Mouse (Mus musculus): ENCODE data around the gene Ergic1. TPM values are rescaled to one million over a fixed set of nuclear protein-coding genes. Genes with fewer than 3 reads are reported as not detected.

Gene Ergic1
- total and polyA plus RNA-seq, 3 experiments, result 53.6 to 64.4 (median 59.4) TPM

DNA sequence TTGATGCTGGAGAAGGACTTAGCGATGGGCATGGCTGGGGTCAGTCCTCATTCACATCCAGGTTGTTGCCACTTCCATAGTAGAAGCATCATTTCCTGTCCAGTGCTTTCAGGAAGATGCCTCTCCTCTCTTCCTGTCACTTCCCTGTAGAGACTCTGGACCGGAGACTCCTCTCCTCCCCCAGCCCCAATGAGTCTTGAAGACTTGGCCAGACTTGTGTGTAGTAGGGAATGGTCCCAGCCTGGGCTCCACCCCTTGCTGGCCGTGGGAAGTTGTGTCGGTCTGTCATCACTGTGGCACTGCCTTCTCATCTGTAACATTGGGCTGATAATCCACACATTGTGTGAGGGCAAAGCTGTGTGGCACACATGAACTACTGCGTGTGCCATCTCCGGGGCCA lies 22.3 kb downstream of the Ergic1 start:
- WGBS, result 44% methylated on average over 6 of the region's 6 CpGs
- Histone ChIP-seq H3K79me2 (replicated peaks; ENCODE audit: control insufficient read depth, insufficient read depth, low read length) (no peaks in the 10 kb centered on the region), H3K4me3 (no peak overlapping the region), H3K4me1 (ENCODE audit: control insufficient read depth, insufficient read depth, low read length) (peaks cover 49% of the 10 kb centered on the region), H3K27me3 (ENCODE audit: control insufficient read depth, insufficient read depth, low read length) (no peaks in the 10 kb centered on the region), H3K27ac (peak overlapping the region; percentile 97), H3K9ac (ENCODE audit: low read depth, low read length) (no peak overlapping the region), H3K36me3 (ENCODE audit: control insufficient read depth, insufficient read depth, low read length) (peaks cover 4% of the 10 kb centered on the region; the same call in 1 of the 2 replicates)
- intact Hi-C loops (cut with DNase I), result loop anchor here (1.0 to 5.0 kb wide), 5 partner anchors 12 to 118 kb away; no protein-coding TSS in a partner anchor
- DNase-seq, result no peak
- TF ChIP-seq CTCF (IDR thresholded peaks at IDR 0.05) (no peak), EP300 (IDR thresholded peaks at IDR 0.05; ENCODE audit: insufficient read depth, low read depth, low read length) (no peak), POLR2A (IDR thresholded peaks at IDR 0.05; ENCODE audit: insufficient read depth, low read depth, low read length) (no peak)

- peak overlapping the region; percentile 5 for H3K4me3 ChIP-seq
- peaks cover 4% of the 10 kb centered on the region; the same call in 1 of the 2 replicates for H3K36me3 ChIP-seq (ENCODE audit: control insufficient read depth, insufficient read depth, low read length)
- DNase-seq, result no peak
- peaks cover 46% of the 10 kb centered on the region for H3K4me1 ChIP-seq (ENCODE audit: control insufficient read depth, insufficient read depth, low read length)
- no peaks in the 10 kb centered on the region for H3K27me3 ChIP-seq (ENCODE audit: control insufficient read depth, insufficient read depth, low read length)
- H3K27ac ChIP-seq, result peak overlapping the region; percentile 97
- H3K9ac ChIP-seq (ENCODE audit: low read depth, low read length), result peak overlapping the region; percentile 2; the same call in 1 of the 2 replicates
- WGBS, result 24% methylated on average over 4 of the region's 4 CpGs
- intact Hi-C loops (cut with DNase I), result loop anchor here (1.0 to 5.0 kb wide), 4 partner anchors 11 to 119 kb away; no protein-coding TSS in a partner anchor
- no peaks in the 10 kb centered on the region for H3K79me2 ChIP-seq (replicated peaks; ENCODE audit: control insufficient read depth, insufficient read depth, low read length)
- TF ChIP-seq EP300 (IDR thresholded peaks at IDR 0.05; ENCODE audit: insufficient read depth, low read depth, low read length) (no peak), POLR2A (IDR thresholded peaks at IDR 0.05; ENCODE audit: insufficient read depth, low read depth, low read length) (no peak), CTCF (IDR thresholded peaks at IDR 0.05) (no peak)
These were observed 22.8 kb downstream of the Ergic1 start for GRCm38 (mm10) chr17:26584063-26584462.

DNA sequence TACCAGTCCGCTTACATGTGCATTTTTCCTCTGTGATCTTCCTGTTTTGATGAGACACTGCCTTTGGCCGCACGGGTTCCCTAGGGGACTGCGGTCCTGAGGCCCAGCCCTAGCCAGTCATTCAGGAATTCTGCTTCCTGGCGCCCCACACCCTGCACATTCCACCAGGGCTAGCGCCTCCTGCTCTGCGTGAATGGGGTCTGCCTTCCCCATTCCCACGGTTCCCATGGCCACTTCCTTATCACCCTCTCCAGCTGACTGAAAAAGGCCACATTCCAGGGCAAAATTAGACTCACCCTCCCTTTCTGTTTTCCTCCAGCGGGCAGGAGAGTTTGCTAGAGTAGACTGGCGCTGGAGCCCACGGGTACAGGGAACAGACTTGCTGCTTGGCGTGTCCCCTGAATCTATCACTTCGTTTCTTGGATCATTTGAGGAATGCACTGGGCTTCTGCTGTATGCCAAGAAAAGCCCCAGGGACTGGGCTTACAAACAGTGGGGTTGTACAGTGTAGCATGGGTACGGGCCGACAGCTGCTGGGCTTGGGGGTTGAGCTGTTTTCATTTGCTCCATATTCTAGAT lies 23.4 kb downstream of the Ergic1 start:
- peak; percentile 86 to 93 for DNase-seq
- intact Hi-C loops (cut with DNase I), result loop anchor here (1.0 to 5.0 kb wide), 4 partner anchors 11 to 119 kb away; no protein-coding TSS in a partner anchor
- TF ChIP-seq POLR2A (IDR thresholded peaks at IDR 0.05; ENCODE audit: insufficient read depth, low read depth, low read length) (peak; percentile 54), EP300 (IDR thresholded peaks at IDR 0.05; ENCODE audit: insufficient read depth, low read depth, low read length) (peak; percentile 90), CTCF (IDR thresholded peaks at IDR 0.05) (peak; percentile 29)
- peaks cover 4% of the 10 kb centered on the region; the same call in 1 of the 2 replicates for H3K36me3 ChIP-seq (ENCODE audit: control insufficient read depth, insufficient read depth, low read length)
- peak overlapping the region; percentile 60 for H3K9ac ChIP-seq (ENCODE audit: low read depth, low read length)
- H3K4me1 ChIP-seq (ENCODE audit: control insufficient read depth, insufficient read depth, low read length), result peaks cover 41% of the 10 kb centered on the region
- H3K79me2 ChIP-seq (replicated peaks; ENCODE audit: control insufficient read depth, insufficient read depth, low read length), result no peaks in the 10 kb centered on the region
- no peaks in the 10 kb centered on the region for H3K27me3 ChIP-seq (ENCODE audit: control insufficient read depth, insufficient read depth, low read length)
- H3K27ac ChIP-seq, result peak overlapping the region; percentile 97
- peak overlapping the region; percentile 8 for H3K4me3 ChIP-seq
- 6% methylated on average over 15 of the region's 15 CpGs for WGBS

DNA sequence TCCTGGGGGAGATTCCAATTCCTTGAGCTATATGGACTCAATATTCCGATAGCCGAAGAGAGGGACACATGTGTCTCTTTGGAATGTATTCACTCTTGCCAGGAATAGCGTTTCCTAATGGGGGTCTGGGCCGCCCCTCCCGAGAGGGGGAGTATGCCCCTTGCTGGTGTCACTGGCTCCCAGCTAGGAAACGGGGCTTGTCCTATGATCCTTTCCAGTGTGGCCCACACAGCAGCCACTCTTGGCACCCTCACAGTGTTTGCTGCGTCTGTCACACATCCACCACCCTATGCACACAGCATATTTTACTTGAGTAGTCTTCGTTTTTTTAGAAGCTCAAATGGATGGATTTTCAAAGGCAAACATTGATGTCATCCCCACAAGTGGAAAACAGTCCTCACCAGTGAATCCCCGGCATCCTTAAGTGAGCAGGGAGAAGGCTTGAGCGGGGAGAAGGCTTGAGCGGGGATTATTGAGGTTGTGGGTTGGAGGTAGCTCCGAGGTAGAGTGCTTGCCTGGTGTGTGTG lies 26.7 kb downstream of the Ergic1 start:
- TF ChIP-seq CTCF (IDR thresholded peaks at IDR 0.05) (no peak), POLR2A (IDR thresholded peaks at IDR 0.05; ENCODE audit: insufficient read depth, low read depth, low read length) (no peak), EP300 (IDR thresholded peaks at IDR 0.05; ENCODE audit: insufficient read depth, low read depth, low read length) (no peak)
- Histone ChIP-seq H3K4me3 (no peak overlapping the region), H3K9ac (ENCODE audit: low read depth, low read length) (no peak overlapping the region), H3K79me2 (replicated peaks; ENCODE audit: control insufficient read depth, insufficient read depth, low read length) (no peaks in the 10 kb centered on the region), H3K4me1 (ENCODE audit: control insufficient read depth, insufficient read depth, low read length) (peaks cover 27% of the 10 kb centered on the region), H3K36me3 (ENCODE audit: control insufficient read depth, insufficient read depth, low read length) (peaks cover 4% of the 10 kb centered on the region; the same call in 1 of the 2 replicates), H3K27ac (no peak overlapping the region), H3K27me3 (ENCODE audit: control insufficient read depth, insufficient read depth, low read length) (no peaks in the 10 kb centered on the region)
- no peak for DNase-seq
- WGBS, result 83% methylated on average over 12 of the region's 12 CpGs
- intact Hi-C loops (cut with DNase I), result no loop called here

DNA sequence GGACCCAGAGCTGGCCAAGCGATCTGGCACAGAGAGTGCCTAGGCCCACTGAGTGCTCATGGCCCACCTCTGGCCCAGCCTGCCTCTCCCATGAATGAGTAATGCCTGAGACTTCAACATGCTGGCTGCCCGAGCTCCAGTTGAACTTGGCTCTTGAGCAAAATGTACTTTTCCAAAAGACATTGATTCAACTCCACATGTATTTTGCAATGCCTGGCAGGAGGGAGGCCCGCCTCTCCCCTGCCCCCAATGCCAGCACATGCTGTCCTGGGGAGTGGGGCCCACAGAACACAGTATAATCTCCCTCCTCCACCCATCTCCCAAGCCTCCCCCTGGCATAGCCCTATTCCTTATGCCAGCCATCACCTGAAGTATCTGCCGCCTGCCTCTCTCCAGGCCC lies 31.2 kb downstream of the Ergic1 start:
- Histone ChIP-seq H3K79me2 (replicated peaks; ENCODE audit: control insufficient read depth, insufficient read depth, low read length) (no peaks in the 10 kb centered on the region), H3K27me3 (ENCODE audit: control insufficient read depth, insufficient read depth, low read length) (no peaks in the 10 kb centered on the region), H3K4me3 (no peak overlapping the region), H3K4me1 (ENCODE audit: control insufficient read depth, insufficient read depth, low read length) (peaks cover 28% of the 10 kb centered on the region), H3K36me3 (ENCODE audit: control insufficient read depth, insufficient read depth, low read length) (peaks cover 6% of the 10 kb centered on the region; the same call in 1 of the 2 replicates), H3K9ac (ENCODE audit: low read depth, low read length) (no peak overlapping the region), H3K27ac (peak overlapping the region; percentile 57)
- TF ChIP-seq CTCF (IDR thresholded peaks at IDR 0.05), result no peak
- TF ChIP-seq EP300 (IDR thresholded peaks at IDR 0.05; ENCODE audit: insufficient read depth, low read depth, low read length), result peak; percentile 29; the same call in 1 of the 2 replicates
- intact Hi-C loops (cut with DNase I), result no loop called here
- 77% methylated on average over 4 of the region's 4 CpGs for WGBS
- DNase-seq, result peak; percentile 69 to 75

DNA sequence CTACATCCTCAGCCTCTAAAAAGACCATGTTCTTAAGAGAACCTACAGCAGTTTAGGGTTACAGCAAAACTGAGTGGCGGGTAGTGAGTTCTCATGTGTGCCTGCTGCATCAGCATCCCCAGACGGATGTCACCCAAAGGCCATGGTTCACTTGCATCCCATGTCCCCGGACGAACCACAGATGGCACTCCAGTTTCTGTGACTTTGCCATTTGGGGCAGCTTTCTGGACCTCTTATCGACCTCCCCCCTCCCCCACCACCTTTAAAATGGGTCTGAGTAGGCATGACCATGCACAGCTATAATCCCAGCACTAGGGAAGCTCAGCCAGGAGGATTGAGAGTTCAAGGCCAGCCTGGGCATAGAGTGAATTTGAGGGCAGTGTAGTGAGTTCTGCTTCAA lies 31.9 kb downstream of the Ergic1 start:
- Histone ChIP-seq H3K4me3 (no peak overlapping the region), H3K27ac (peak overlapping the region; percentile 57), H3K4me1 (ENCODE audit: control insufficient read depth, insufficient read depth, low read length) (peaks cover 28% of the 10 kb centered on the region), H3K79me2 (replicated peaks; ENCODE audit: control insufficient read depth, insufficient read depth, low read length) (no peaks in the 10 kb centered on the region), H3K36me3 (ENCODE audit: control insufficient read depth, insufficient read depth, low read length) (peaks cover 6% of the 10 kb centered on the region; the same call in 1 of the 2 replicates), H3K27me3 (ENCODE audit: control insufficient read depth, insufficient read depth, low read length) (no peaks in the 10 kb centered on the region), H3K9ac (ENCODE audit: low read depth, low read length) (no peak overlapping the region)
- intact Hi-C loops (cut with DNase I), result no loop called here
- DNase-seq, result no peak
- WGBS, result 90% methylated on average over 5 of the region's 5 CpGs
- TF ChIP-seq CTCF (IDR thresholded peaks at IDR 0.05) (no peak), EP300 (IDR thresholded peaks at IDR 0.05; ENCODE audit: insufficient read depth, low read depth, low read length) (no peak), POLR2A (IDR thresholded peaks at IDR 0.05; ENCODE audit: insufficient read depth, low read depth, low read length) (no peak)

Measured in heart, adult 2 months (tissue).